Mouse (Mus musculus) lung, postnatal 4 days (tissue): Measurements from ENCODE around the gene Hecw1.
"Not testable (repeated sequence)": the region's sequence is repeated elsewhere in the genome, so short reads cannot be mapped to it uniquely, and the experiment has no call there.

Source experiments
- DNase-seq, 2 experiments: peaks; one replicate each; pipeline ENCODE4 v3.0.0; 2021

The Hecw1 gene

DNA sequence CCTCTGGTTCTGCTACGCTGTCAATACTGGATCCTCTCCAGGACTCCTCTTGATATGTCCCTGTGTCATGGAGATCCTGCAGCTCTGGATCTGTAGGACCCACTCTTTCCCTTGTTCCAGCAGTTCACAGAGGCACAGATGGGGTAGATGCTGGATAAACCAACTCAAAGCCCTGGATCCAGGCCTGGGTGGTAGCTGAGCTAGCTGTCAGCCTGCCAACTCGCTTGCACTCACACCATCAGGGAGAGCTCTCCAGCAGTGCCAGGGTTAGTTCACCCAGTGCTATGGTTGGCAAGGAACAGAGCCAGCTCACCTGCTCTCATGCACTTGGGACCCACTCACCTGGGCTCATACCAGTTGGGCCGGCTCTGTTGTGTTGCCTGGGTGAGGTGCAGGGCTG, 157.5 kb downstream of the Hecw1 start:
- DNase-seq = no peak

- DNase-seq = no peak
These were observed 195.8 kb downstream of the Hecw1 start for GRCm38 (mm10) chr13:14327252-14327651.

GRCm38 (mm10) chr13:14306617-14307016, 216.4 kb downstream of the Hecw1 start:
- DNase-seq = no peak

GRCm38 (mm10) chr13:14304103-14304502, 218.9 kb downstream of the Hecw1 start:
- DNase-seq = no peak

GRCm38 (mm10) chr13:14302921-14303320, 220.1 kb downstream of the Hecw1 start:
- no peak for DNase-seq

DNA sequence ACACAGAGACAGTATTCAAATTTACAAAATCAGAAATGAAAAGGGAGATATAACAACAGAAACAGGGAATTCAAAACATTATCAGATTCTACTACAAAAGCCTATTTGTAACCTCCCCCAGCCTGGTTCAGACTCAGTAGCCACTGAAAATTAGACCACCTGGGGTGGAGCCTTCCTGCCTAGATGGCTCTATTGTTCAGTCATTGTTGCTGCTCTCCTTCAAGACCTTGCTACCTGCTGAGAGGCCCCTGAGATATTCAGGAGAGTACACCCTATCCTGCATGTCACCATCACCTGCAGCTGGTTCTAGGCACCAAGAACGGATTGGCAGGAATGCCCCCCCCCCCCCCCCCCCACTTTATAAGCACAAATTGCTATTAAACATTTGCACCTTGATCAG, 233.0 kb downstream of the Hecw1 start:
- DNase-seq = no peak

DNA sequence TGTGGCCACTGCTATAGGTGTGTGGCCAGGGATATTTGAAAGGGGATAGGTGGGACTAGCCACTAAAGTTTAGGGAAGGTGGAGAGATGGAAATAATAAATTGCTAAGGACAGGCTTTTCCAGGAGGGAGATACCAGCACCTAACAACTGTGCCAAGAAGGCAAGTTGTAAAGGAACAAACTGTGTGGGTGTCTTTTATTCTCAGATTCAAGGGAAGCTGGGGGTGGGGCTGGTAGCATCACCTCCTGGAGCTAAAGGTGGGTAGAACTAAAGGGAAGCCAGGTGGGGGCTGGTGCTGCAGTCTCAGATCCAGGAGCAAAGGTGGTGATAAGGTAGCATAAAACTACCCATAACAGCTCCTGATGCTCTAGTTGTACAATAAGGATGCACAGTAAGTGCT, 251.6 kb downstream of the Hecw1 start:
- no peak for DNase-seq

DNA sequence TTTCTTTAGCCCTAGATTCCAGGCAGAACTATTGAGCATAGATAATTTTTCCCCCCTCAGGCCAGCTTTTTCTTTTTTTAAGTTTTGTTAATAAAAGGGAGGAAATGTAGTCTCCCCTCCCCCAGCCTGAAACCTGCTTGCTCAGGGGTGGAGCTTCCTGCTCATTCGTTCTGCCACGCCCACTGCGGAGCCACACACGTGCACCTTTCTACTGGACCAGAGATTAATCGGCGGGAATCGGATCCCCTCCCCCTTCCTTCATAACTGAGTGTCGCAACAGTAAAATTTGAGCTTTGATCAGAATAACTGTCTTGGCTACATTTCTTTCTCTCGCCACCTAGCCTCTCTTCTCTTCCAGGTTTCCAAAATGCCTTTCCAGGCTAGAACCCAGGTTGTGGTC, 262.1 kb downstream of the Hecw1 start:
- not testable (repeated sequence) for DNase-seq

DNA sequence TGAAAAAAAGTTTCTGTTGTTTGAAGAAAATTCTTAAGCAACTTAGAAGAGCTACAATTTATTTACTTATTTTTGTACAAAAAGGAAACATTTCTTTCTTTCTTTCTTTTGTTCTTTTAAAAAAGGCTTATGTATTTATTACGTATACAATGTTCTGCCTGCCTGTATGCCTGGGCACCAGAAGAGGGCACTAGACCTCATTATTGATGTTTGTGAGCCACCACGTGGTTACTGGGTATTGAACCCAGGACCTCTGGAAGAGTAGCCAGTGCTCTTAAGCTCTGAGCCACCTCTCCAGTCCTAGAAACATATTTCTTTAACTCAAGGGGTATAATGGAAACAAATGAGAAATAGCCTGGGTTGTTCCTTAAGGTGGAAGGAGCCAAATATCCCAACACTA, 277.1 kb downstream of the Hecw1 start:
- no peak for DNase-seq

GRCm38 (mm10) chr13:14179669-14180068, 343.4 kb downstream of the Hecw1 start:
- no peak for DNase-seq

DNA sequence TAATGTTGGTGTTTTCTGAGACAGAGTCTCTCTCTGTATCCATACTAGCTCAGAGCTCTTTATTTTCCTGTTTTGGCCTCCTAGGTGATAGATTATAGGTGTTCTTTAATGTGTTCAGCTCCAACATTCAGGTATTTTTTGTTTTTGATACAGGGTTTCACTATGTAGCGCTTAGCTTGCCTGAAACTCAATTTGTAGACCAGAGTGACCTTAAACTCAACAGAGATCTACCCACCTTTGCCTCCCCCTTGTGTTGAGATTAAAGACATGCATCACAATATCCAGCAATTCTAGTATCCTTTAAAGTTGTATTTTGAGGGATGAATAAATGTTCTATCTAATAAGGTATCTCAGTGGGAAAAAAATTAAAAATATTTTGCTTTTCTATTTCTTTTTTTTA, 345.0 kb downstream of the Hecw1 start:
- DNase-seq = no peak
